Mouse (Mus musculus): Measurements from ENCODE around the gene Snrpa.

Gene Snrpa

DNA sequence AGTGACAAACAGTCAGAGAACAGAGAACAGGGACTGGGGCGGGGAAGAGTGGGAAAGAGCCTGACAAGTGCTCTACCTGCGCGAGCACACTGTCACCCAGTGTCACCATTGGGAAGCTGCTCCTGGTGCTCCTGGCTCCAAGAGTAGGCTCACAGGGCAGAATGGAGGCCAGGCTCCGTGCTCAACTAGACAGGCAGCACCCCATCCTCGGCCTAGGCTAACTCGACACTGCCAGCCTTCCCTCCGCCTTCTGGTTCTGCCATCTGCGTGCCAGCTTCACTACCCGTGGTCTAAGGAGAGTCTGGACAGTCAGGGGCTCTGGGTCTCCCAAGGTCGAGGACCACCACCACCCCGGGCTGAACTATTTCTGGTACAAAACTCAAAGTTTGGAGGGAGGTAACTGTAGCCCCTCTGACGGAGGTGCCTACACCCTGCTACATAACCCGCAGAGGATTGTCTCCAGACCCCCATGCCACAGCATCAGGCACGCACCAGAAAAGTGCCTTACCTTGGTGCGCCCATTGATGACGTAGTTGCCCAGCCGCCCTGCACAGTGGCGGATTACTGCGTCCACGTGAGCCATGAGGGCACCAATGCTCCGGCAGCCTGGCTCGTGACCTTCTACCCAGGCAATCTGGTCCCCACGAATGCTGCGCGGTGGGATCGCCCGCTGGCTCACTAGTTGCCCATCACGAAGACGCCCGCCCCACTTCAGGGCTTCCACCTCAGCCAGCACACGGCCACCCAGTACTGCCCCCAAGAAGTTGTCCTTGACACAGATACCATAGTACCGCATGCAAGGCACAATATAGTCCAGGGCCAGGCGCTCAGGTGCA, 31.7 kb downstream of the Snrpa start:
- TF ChIP-seq GATA4 (IDR thresholded peaks at IDR 0.05; ENCODE audit: insufficient replicate concordance, low read length), result no peak

DNA sequence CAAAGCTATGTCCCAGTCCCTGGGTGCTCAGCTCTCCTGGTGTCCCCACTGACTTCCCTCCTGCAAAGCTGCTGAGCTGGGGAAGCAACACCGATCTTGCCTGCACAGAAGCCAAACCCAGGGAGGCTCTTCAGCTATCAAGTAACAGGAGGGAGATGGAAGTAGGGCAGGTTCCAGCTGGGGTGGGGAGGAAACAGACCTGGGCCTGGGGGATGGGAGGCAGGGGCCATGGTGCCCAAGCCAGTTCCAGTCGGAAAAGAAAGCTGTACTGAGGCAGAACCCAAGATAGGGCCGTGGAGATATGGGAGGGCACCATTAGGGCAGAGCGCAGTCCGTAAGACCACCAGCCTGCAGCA, 32.6 kb downstream of the Snrpa start:
- no peak for TF ChIP-seq GATA4 (IDR thresholded peaks at IDR 0.05; ENCODE audit: insufficient replicate concordance, low read length)

DNA sequence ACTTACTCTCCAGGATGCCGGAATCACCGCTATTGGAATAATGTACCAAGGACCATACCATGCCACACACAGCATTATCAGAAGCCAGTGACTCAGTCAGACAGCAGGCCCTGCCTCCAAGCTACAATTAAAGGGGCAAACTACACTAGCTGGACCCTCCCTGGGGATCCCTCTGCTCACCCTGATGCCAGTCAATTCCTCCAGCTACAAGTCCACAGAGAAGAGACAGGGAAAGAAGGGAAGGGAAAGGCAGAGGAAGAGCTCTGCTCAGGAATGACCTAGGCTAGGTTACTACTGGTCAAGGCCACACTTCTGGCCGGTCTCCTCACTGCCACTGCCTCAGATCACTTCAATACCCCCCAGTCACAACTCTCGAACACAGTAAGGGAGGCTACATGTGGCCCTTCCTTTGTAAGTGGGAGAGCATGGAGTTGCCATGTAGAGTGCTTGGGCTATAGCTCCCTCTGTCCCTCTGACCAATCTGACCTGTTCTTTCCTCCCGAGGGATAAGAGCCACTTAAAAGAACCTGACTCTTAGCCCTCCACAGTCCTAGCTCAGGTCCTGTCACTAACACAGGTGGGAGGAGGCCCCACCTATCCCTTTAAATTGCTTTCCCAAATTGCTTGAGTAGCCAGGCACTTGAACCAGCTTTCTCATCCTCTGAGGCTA, 33.2 kb downstream of the Snrpa start:
- no peak for TF ChIP-seq GATA4 (IDR thresholded peaks at IDR 0.05; ENCODE audit: insufficient replicate concordance, low read length)

DNA sequence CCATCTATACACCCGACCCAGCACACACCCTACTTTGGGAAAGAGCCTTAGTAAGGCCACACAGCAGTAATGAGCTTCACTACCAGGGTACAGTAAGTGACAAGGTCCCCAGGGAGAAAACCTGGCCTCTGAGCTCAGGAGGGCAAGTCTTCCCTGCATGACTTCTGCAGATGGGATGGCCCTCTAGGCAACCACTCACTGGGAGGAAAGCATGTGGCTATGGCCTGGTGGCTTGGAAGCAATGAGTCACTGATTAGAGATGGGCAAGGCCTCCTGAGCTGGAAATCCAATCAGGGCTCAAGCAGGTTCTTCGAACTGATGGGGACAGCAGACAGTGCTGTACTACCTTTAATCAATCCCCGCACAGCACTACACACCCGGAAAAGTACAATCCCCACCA, 34.3 kb downstream of the Snrpa start:
- no peak for TF ChIP-seq GATA4 (IDR thresholded peaks at IDR 0.05; ENCODE audit: insufficient replicate concordance, low read length)

DNA sequence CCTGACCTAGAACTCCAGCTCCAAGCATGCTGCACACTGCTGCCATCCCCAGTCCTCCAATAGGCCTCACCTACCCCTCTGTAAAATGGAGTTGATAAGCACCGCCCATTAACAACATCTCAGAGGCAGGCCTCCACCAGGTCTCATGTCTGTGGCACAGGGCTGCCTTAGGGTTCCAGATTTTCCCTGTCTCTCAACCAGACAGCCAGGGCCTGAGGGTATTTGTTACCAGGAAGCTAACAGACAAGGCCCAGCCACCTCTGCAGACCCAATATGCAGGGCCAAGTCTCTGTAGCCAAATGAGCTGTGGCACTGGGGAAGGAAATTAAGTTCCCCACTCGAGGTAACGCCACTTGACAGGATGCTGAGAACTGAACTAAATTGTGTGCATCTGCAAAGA, 35.1 kb downstream of the Snrpa start:
- TF ChIP-seq GATA4 (IDR thresholded peaks at IDR 0.05; ENCODE audit: insufficient replicate concordance, low read length), result no peak

GRCm38 (mm10) chr7:27159882-27160281, 36.2 kb downstream of the Snrpa start:
- no peak for TF ChIP-seq GATA4 (IDR thresholded peaks at IDR 0.05; ENCODE audit: insufficient replicate concordance, low read length)

GRCm38 (mm10) chr7:27159256-27159655, 36.8 kb downstream of the Snrpa start:
- TF ChIP-seq GATA4 (IDR thresholded peaks at IDR 0.05; ENCODE audit: insufficient replicate concordance, low read length), result no peak

DNA sequence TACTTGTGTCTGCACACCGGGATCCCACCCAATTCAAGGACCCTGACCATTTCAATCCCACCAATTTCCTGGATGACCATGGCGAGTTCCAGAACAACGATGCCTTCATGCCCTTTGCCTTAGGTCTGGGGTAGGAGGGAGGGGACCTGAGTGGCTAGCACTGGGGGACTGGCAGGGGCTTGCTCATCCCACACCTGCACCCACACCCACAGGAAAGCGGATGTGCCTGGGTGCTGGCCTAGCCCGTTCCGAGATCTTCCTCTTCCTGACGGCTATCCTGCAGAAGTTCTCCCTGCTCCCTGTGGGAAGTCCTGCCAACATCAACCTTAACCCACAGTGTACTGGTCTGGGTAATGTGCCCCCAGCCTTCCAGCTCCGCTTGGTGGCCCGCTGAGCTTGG, 37.9 kb downstream of the Snrpa start:
- no peak for TF ChIP-seq GATA4 (IDR thresholded peaks at IDR 0.05; ENCODE audit: insufficient replicate concordance, low read length)

- TF ChIP-seq GATA4 (IDR thresholded peaks at IDR 0.05; ENCODE audit: insufficient replicate concordance, low read length), result no peak
These were observed 40.1 kb downstream of the Snrpa start for GRCm38 (mm10) chr7:27156005-27156404.

DNA sequence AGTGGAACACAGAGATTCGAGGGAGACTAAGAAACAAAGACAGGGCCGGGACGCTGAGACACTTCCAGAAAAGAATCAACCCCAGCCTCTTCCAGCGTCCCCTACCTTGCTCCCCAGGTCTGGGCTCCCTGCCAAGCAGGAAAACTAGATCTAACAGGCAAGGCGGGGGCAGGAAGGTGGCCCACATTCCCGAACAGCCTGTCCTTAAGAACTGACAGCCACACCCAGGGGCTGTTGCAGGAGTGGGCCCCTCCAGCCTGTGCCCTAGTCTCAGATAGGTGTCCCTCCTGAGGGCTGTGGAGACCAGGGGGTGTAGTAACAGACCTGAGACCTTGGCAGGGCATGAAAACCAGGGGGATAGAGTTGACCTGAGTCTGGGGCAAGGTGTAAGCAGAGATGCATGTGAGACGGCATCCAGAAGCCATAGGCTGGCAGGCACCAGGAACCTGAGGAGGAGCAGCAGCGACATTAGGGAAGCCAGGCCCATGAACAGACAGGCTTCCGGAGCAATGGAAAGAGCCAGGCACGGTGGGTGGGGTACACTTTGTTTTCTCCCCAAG, 42.8 kb downstream of the Snrpa start, which contains the start of gene Cyp2t4:
Gene Cyp2t4, plus strand, starts transcription at position 510 of the 560 bp plus-strand sequence.
- no peak for TF ChIP-seq GATA4 (IDR thresholded peaks at IDR 0.05; ENCODE audit: insufficient replicate concordance, low read length)
